Comparison of ENCODE assay signal across 15 mouse cellular contexts in the genomic region with DNA sequence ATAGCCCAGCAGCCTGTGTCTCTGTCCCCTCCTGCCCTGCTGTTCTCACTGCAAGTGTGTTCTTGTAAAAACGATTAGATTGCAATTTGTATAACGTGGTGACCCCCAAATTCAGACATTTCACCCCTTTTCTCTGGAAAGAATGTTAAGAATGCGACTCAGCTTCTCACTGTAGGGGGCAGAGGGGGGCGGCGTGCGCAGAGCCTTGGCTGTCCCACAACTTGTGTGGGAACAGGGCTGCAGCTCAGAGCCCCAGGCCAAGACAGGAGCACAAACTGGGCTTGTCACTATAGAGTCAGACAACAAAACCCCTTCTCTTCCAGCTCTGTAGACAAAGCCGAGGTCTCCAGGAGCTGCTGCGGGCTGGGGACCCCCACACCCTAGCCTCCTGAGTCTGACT. TPM values are rescaled to one million over a fixed set of nuclear protein-coding genes. Genes with fewer than 3 reads are reported as not detected.
DNase-seq lines count a peak whose midpoint lies in the region; ATAC-seq lines count a peak whose summit lies in the region.
"Had no signal": no experiment of that assay in that cellular context is flagged by ENCODE, and none has a peak within 500 bp of the region (broad histone marks: within the 10 kb centered on the region; RNA-seq: fewer than 3 reads in every experiment).

No protein-coding gene starts in this region.

- H3K4me3 ChIP-seq in forebrain, embryonic 11.5 days (ENCODE audit: low read depth, low read length): no peak overlapping the region
- H3K4me3 ChIP-seq in forebrain, embryonic 13.5 days: no peak overlapping the region
- no peak overlapping the region for H3K4me3 ChIP-seq in embryonic facial prominence, embryonic 10.5 days
- no peak overlapping the region for H3K4me3 ChIP-seq in limb, embryonic 10.5 days
- H3K4me3 ChIP-seq: heart, embryonic 15.5 days; layer of hippocampus, adult 2 months had no signal

- ATAC-seq in forebrain, embryonic 11.5 days (replicated peaks; ENCODE audit: low FRiP score): no peak
- ATAC-seq in forebrain, embryonic 13.5 days: no peak

- H3K4me2 ChIP-seq in forebrain, embryonic 11.5 days (ENCODE audit: low read depth, low read length, severe bottlenecking): no peak overlapping the region
- H3K4me2 ChIP-seq in forebrain, embryonic 13.5 days: no peak overlapping the region
- H3K4me2 ChIP-seq: heart, embryonic 15.5 days; liver, embryonic 11.5 days had no signal

- no peak for DNase-seq in forebrain, embryonic 11.5 days (ENCODE audit: low spot score)
- DNase-seq in kidney, postnatal 4 days: peak; percentile 42 to 52
- DNase-seq in kidney, adult 18-20 months: no peak
- peak; percentile 41 for DNase-seq in embryonic facial prominence, embryonic 10.5 days (ENCODE audit: low spot score)
- no peak for DNase-seq in limb, embryonic 10.5 days (ENCODE audit: low spot score)
- no peak for DNase-seq in right cerebral cortex, postnatal 36 days (ENCODE audit: low spot score in 2 of 2)
- no peak for DNase-seq in cerebellum, postnatal 36 days
- DNase-seq: cerebellum, adult 8-10 months; gastrocnemius, postnatal 36 days; lung, postnatal 14 days; thymus, adult 2 months had no signal

- H3K36me3 ChIP-seq in forebrain, embryonic 11.5 days (ENCODE audit: control insufficient read depth, insufficient read depth, low read length): no peaks in the 10 kb centered on the region; the same call in 1 of the 2 replicates
- H3K36me3 ChIP-seq in forebrain, embryonic 13.5 days (ENCODE audit: poor library complexity, severe bottlenecking): peaks cover 25% of the 10 kb centered on the region
- H3K36me3 ChIP-seq in embryonic facial prominence, embryonic 10.5 days (replicated peaks): peaks cover 39% of the 10 kb centered on the region
- H3K36me3 ChIP-seq in limb, embryonic 10.5 days: peaks cover 41% of the 10 kb centered on the region

- H3K9me3 ChIP-seq in forebrain, embryonic 11.5 days (ENCODE audit: control insufficient read depth, low read length): no peaks in the 10 kb centered on the region; the same call in 1 of the 2 replicates
- no peaks in the 10 kb centered on the region; the same call in 1 of the 2 replicates for H3K9me3 ChIP-seq in forebrain, embryonic 13.5 days (replicated peaks)
- no peaks in the 10 kb centered on the region for H3K9me3 ChIP-seq in embryonic facial prominence, embryonic 10.5 days
- H3K9me3 ChIP-seq in limb, embryonic 10.5 days (replicated peaks): no peaks in the 10 kb centered on the region
- H3K9me3 ChIP-seq: heart, embryonic 15.5 days had no signal

- H3K9ac ChIP-seq in forebrain, embryonic 11.5 days (ENCODE audit: low read length): no peak overlapping the region; the same call in 1 of the 2 replicates
- no peak overlapping the region for H3K9ac ChIP-seq in forebrain, embryonic 13.5 days
- H3K9ac ChIP-seq: heart, embryonic 15.5 days had no signal

- WGBS in forebrain, embryonic 11.5 days: 3% methylated on average over 8 of the region's 8 CpGs
- 10% methylated on average over 8 of the region's 8 CpGs for WGBS in forebrain, embryonic 13.5 days
- 11% methylated on average over 8 of the region's 8 CpGs for WGBS in embryonic facial prominence, embryonic 10.5 days
- 35% methylated on average over 8 of the region's 8 CpGs for WGBS in limb, embryonic 10.5 days

- H3K27ac ChIP-seq in forebrain, embryonic 11.5 days (ENCODE audit: low read depth, low read length): 0 out of 2 replicates have a peak overlapping the region, but pooled peaks have one; percentile 12
- no peak overlapping the region for H3K27ac ChIP-seq in forebrain, embryonic 13.5 days
- H3K27ac ChIP-seq in embryonic facial prominence, embryonic 10.5 days (replicated peaks): peak overlapping the region; percentile 65
- peak overlapping the region; percentile 31; the same call in 1 of the 2 replicates for H3K27ac ChIP-seq in limb, embryonic 10.5 days
- H3K27ac ChIP-seq: heart, embryonic 15.5 days; layer of hippocampus, adult 2 months had no signal

- peaks cover 39% of the 10 kb centered on the region for H3K27me3 ChIP-seq in forebrain, embryonic 11.5 days (ENCODE audit: control insufficient read depth, insufficient read depth, low read length)
- H3K27me3 ChIP-seq in forebrain, embryonic 13.5 days: peaks cover 62% of the 10 kb centered on the region
- peaks cover 76% of the 10 kb centered on the region for H3K27me3 ChIP-seq in embryonic facial prominence, embryonic 10.5 days (replicated peaks; ENCODE audit: low read depth, poor library complexity, severe bottlenecking)
- H3K27me3 ChIP-seq in limb, embryonic 10.5 days (ENCODE audit: low read depth, poor library complexity, severe bottlenecking): 0 out of 2 replicates have a peak, but pooled peaks cover 7% of the 10 kb centered on the region
- H3K27me3 ChIP-seq: heart, embryonic 15.5 days had no signal

- peaks cover 14% of the 10 kb centered on the region for H3K4me1 ChIP-seq in forebrain, embryonic 11.5 days (replicated peaks; ENCODE audit: control insufficient read depth, insufficient read depth, low read length)
- peaks cover 14% of the 10 kb centered on the region for H3K4me1 ChIP-seq in forebrain, embryonic 13.5 days
- H3K4me1 ChIP-seq in embryonic facial prominence, embryonic 10.5 days: peaks cover 75% of the 10 kb centered on the region
- peaks cover 51% of the 10 kb centered on the region for H3K4me1 ChIP-seq in limb, embryonic 10.5 days

RNA-seq across cellular contexts. Expression of a gene that starts 21.7 kb away (rescaled TPM):
- polyA plus RNA-seq in forebrain, embryonic 11.5 days (2014; fragmentation: Nextera tagmentation; extraction: Ambion mirVana): 49.7 and 53.9 TPM in 2 replicates
- 44.0 and 48.1 TPM in 2 replicates for polyA plus RNA-seq in forebrain, embryonic 13.5 days (2015; fragmentation: Nextera tagmentation; extraction: Ambion mirVana)
- 50.3 and 50.8 TPM in 2 replicates for polyA plus RNA-seq in embryonic facial prominence, embryonic 10.5 days (2016; fragmentation: Nextera tagmentation; extraction: Ambion mirVana)
- 43.0 and 43.6 TPM in 2 replicates for polyA plus RNA-seq in limb, embryonic 10.5 days (2016; fragmentation: Nextera tagmentation; extraction: Ambion mirVana)

RNA-seq across cellular contexts. Expression of a gene that starts 21.8 kb away (rescaled TPM):
- 22.6 and 24.0 TPM in 2 replicates for polyA plus RNA-seq in forebrain, embryonic 11.5 days (2014; fragmentation: Nextera tagmentation; extraction: Ambion mirVana)
- polyA plus RNA-seq in forebrain, embryonic 13.5 days (2015; fragmentation: Nextera tagmentation; extraction: Ambion mirVana): 16.2 and 16.7 TPM in 2 replicates
- polyA plus RNA-seq in embryonic facial prominence, embryonic 10.5 days (2016; fragmentation: Nextera tagmentation; extraction: Ambion mirVana): 23.3 and 23.8 TPM in 2 replicates
- 22.6 and 25.9 TPM in 2 replicates for polyA plus RNA-seq in limb, embryonic 10.5 days (2016; fragmentation: Nextera tagmentation; extraction: Ambion mirVana)

Comparison
In these comparisons a context has a peak if more than half of its experiments do, and no peak if none do; other contexts are left out.
1. DNase-seq: peak in kidney, postnatal 4 days (2 of 2) and embryonic facial prominence, embryonic 10.5 days (single experiment); none in forebrain, embryonic 11.5 days (single experiment), kidney, adult 18-20 months (single experiment), limb, embryonic 10.5 days (single experiment), right cerebral cortex, postnatal 36 days (0 of 2) and cerebellum, postnatal 36 days (0 of 2).